Mouse (Mus musculus) central nervous system, embryonic 14 days (tissue): ENCODE measurements around the gene Lim2. TPM values are rescaled to one million over a fixed set of nuclear protein-coding genes. Genes with fewer than 3 reads are reported as not detected.

Experiments used
- polyA plus RNA-seq: library from polyadenylated mRNA; depleted of rRNA; stranded (reverse); fragments of >200 nt; gene quantifications from 2 replicates; pipeline ENCODE4 v1.2.3, GENCODE M21; 2012; rRNA removed

The Lim2 gene
- not detected in 2 replicates for polyA plus RNA-seq

GRCm38 (mm10) chr7:43427406-43427805, at the start of gene Lim2:
Gene Lim2, plus strand, starts transcription at chr7:43427670.

GRCm38 (mm10) chr7:43408131-43408553, 19.3 kb upstream of the Lim2 start, which contains the start of gene Siglecg:
Gene Siglecg, plus strand, starts transcription at chr7:43408204.

GRCm38 (mm10) chr7:43436341-43437255, 9.1 kb downstream of the Lim2 start, which contains the start of gene Nkg7:
Gene Nkg7, plus strand, starts transcription at chr7:43437073.

GRCm38 (mm10) chr7:43440482-43440881, 13.0 kb downstream of the Lim2 start, which contains the start of gene Cldnd2:
Gene Cldnd2, plus strand, starts transcription at chr7:43440782.

GRCm38 (mm10) chr7:43443917-43444293, 16.4 kb downstream of the Lim2 start, which contains the start of the genes Etfb and Gm45233:
Gene Etfb, plus strand, starts transcription at chr7:43444083.
Gene Gm45233, plus strand, starts transcription at chr7:43444128.

GRCm38 (mm10) chr7:43462851-43463250, 35.4 kb downstream of the Lim2 start, which contains the start of gene Vsig10l:
Gene Vsig10l, plus strand, starts transcription at chr7:43463151.

Other genes with a start within 250 kb of the Lim2 start
- gene Zfp715, start 114.4 kb upstream of the Lim2 start, polyA plus RNA-seq = 15.0 TPM in 2 replicates
- 0.11 and 0.14 TPM in 2 replicates for gene Siglecf, start 76.3 kb upstream of the Lim2 start, polyA plus RNA-seq
- gene Siglecg, start 19.5 kb upstream of the Lim2 start, polyA plus RNA-seq = 0.04 and 0.43 TPM in 2 replicates
- gene Nkg7, start 9.4 kb downstream of the Lim2 start, polyA plus RNA-seq = 0.09 TPM in 1 of 2 replicates, not detected in the other
- gene Cldnd2, start 13.1 kb downstream of the Lim2 start, polyA plus RNA-seq = not detected in 2 replicates
- gene Etfb, start 16.4 kb downstream of the Lim2 start, polyA plus RNA-seq = 81.8 and 99.5 TPM in 2 replicates
- 0.95 and 1.3 TPM in 2 replicates for gene Gm45233, start 16.5 kb downstream of the Lim2 start, polyA plus RNA-seq
- gene Vsig10l, start 35.5 kb downstream of the Lim2 start, polyA plus RNA-seq = 7.2 and 7.9 TPM in 2 replicates
- 88.3 and 95.3 TPM in 2 replicates for gene Iglon5, start 62.4 kb downstream of the Lim2 start, polyA plus RNA-seq
- gene 4931406B18Rik, start 78.3 kb downstream of the Lim2 start, polyA plus RNA-seq = 0.02 TPM in 1 of 2 replicates, not detected in the other
- gene Cd33, start 116.8 kb downstream of the Lim2 start, polyA plus RNA-seq = 1.4 and 1.5 TPM in 2 replicates
- gene Zfp658, start 134.6 kb downstream of the Lim2 start, polyA plus RNA-seq = 9.2 and 13.1 TPM in 2 replicates
- 5.6 and 7.6 TPM in 2 replicates for gene Zfp719, start 151.9 kb downstream of the Lim2 start, polyA plus RNA-seq
- gene Zfp819, start 179.5 kb downstream of the Lim2 start, polyA plus RNA-seq = 0.29 and 0.45 TPM in 2 replicates
- 0.04 TPM in 1 of 2 replicates, not detected in the other for gene Ceacam18, start 207.0 kb downstream of the Lim2 start, polyA plus RNA-seq
- gene Siglece, start 232.5 kb downstream of the Lim2 start, polyA plus RNA-seq = 0.37 and 0.43 TPM in 2 replicates
- 20.2 and 24.4 TPM in 2 replicates for gene Ctu1, start 244.3 kb downstream of the Lim2 start, polyA plus RNA-seq